Mouse (Mus musculus) gonadal fat pad, adult 2 months (tissue): ENCODE data around the gene Mtap. TPM values are rescaled to one million over a fixed set of nuclear protein-coding genes. Genes with fewer than 3 reads are reported as not detected.

Experiments
- DNase-seq: peaks from one replicate; pipeline ENCODE4 v3.0.0-alpha.2; 2012; ENCODE audit warnings: low read depth
- polyA plus RNA-seq: library from polyadenylated mRNA; depleted of rRNA; stranded (reverse); fragments of >200 nt; gene quantifications from 2 replicates; pipeline ENCODE4 v1.2.3, GENCODE M21; 2012; rRNA removed

Mtap gene
- 7.1 and 9.0 TPM in 2 replicates for polyA plus RNA-seq

DNA sequence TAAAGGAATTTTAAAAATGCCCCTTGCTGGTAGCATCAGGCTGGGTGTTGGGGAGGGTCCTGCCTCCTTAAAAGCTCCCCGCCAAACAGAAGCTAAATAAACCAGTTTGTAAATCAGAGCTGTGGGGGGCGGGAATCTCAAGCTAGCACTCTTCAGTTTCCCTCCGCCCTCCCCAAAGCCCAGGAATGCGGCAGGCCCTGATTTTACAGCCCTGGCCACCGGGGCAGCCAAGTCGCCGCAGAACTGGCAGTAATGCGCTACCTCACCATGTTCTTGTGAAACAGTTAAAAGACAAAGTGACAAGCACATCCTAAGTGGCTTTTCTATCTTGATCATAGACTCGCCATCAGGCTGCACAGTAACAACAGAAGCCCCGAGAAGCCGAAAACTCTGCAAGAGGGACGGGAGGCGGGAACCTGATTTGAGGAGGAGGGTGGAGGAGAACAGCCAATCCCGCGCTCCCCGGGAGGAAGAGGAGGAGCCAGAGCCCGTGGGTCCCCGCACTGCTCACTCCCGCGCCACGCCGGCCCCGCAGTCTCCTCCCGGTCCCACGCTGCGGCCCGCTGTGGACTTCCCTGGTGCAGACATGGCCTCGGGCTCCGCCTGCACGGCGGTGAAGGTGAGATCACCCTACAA, at the start of gene Mtap:
Gene Mtap, plus strand, starts transcription at position 217 of the 636 bp plus-strand sequence.
- DNase-seq = no peak

DNA sequence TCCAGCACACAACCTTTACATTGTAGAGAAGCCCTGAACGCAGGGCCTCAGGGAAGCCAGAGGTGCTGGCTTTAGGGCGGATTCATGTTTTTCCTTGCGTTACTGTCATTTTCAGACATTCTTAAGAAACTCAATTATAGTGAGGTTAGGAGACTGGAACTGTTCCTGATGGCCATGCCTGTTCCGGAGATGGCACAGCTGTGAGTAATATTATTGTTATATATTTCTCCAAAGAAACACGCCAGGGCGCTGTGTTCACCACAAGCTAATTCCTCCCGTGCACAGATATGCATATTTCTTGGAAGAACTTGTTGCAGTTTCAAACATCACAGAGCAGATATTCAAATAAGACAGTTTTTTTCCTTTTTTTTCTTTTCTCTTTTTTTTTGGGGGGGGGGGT, 47.8 kb upstream of the Mtap start:
- DNase-seq = no peak

DNA sequence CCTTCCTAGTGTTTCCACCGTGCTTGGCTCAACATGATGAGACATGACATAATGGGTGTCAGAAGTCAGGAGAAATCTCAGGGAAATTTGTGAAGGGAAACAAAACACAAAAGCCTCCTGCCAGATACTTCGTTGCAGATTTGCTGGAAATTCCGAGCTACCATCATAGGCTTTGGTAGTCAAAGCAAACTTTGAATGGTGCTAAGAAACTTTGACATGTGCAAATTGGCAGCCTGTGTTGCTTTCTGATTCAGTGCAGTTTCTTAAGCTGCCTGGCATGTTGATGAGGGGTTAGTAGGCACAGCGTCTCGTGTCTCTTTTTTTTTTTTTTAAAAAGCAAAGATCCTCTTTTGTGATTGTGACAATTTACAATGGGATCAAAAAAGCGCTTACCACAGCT, 46.7 kb upstream of the Mtap start:
- DNase-seq = no peak

DNA sequence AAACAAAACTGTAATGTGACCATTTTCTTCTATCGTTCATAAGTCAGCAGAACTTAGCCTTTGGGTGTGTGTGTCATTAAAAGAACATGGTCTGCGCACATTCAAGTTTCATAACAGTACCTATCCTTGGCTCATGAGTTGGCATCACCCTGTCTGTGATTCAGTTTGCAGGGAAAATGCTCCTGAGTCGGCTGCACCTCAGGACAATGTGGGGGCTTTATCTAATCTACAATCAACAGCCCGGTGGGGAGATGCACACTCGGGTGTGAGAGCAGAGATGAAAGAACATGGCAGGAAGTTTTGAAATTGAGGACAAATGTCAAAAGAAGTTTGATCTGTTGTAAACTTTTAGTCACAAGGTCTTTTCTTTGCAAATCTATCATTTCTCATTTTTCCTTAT, 44.8 kb upstream of the Mtap start:
- no peak for DNase-seq

DNA sequence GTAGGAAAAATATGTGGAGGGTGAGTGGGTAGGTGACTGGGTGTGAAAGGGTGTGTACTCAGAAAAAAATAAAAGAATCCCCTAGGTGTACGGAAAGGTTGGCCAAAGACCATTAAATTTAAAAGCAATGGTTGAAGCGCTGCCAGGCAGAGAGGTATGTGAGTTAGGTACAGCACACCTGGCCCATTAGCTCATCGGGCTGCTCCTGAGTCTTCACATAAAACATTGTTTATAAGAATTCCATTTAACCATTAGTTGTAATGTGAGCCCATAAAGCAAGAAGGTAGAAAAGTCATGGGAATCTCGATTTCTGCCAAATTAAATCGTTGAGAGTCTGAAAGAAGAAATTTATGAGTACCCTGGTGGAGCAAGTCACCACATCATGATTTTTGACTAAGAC, 42.1 kb upstream of the Mtap start:
- no peak for DNase-seq

DNA sequence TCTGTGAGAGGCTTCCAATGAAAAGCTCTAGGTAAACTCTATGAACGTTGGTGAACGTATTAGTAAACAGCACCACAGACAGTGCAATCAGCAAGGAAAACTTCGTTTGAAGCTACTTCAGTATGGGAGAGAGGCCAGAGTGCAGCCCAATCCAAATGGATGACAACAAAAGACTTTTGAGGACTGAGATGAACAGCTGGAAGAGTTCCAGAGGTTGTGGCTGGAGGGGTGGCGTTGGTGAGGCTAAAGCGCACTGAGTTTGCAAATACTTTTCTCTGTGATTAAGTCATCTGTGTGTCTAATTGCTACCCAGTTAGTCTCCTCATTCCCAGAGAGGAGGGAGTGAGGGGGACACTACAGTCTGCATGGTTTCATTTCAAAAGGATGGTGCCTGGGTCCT, 38.7 kb upstream of the Mtap start:
- DNase-seq = no peak

DNA sequence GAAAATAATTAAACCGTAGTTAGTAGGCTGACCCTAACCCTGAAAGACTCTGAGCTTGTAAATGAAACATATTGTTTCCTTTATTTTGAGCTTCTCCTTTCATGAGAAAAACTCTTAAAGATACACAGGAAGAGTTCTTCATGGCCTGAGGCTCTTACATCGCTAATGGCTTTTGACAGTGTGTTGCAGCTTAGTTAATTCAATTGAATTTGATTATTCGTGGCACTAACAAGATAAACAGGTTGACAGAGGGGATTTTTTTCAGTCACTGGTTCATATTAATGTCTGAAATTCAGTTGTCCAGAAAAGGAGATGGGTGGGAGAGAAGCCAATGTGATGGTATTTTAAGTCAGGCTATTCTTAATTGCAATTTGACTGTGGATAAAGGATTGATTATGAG, 35.6 kb upstream of the Mtap start:
- no peak for DNase-seq

DNA sequence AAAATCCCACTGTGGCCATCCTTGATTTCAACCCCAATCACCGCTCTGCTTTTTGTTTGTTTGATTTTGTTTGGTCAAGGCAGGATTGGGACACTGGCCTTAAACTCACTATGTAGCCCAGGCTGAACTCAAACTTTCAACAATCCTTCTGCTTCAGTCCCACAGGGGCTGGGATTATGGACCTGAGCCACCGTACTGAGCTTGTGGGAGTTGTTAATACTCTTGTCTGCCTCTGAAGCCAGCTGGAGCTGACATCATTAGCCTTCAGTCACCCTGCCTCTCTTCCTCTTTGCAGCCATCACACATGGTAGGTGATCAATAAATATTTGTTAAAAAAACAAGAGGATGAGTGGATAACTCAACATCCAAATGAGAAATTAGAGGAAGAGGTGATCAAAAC, 34.6 kb upstream of the Mtap start:
- DNase-seq = no peak

DNA sequence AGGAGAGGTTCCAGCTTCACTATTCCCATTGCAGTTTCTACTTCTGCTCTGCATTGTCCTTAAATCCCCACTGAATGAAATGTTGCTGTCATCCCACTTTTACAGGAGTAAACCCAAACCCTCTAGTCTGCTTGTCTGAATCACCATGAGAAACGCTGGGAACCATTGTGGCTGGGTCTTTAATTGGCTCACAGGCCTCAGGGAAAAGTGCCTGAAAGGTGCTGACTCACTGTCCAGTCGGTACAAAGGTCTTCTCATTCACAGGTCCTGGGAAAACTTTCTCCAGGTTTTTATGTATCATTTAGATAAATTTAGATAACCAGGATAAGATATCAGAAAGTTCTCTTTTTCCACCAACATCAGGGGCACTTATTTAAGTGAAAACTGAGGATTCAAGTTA, 31.4 kb upstream of the Mtap start:
- no peak for DNase-seq

DNA sequence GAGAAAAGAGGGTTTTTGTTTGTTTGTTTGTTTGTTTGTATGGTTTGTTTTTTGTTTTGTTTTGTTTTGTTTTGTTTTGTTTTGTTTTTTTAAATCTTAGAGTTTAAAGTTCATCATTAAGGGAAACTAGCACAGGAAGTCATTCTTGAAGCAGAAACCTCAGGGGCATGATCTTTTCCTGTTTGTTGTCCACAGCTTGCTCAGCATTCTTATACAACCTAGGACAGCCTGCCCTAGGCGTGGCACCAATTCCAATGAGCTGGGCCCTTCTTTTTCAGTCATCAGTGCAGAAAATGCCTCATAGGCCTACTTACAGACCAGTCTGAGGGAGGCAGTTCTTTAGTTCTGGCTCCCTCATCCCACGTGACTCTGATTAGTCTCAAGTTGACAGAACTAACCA, 30.4 kb upstream of the Mtap start:
- DNase-seq = no peak

DNA sequence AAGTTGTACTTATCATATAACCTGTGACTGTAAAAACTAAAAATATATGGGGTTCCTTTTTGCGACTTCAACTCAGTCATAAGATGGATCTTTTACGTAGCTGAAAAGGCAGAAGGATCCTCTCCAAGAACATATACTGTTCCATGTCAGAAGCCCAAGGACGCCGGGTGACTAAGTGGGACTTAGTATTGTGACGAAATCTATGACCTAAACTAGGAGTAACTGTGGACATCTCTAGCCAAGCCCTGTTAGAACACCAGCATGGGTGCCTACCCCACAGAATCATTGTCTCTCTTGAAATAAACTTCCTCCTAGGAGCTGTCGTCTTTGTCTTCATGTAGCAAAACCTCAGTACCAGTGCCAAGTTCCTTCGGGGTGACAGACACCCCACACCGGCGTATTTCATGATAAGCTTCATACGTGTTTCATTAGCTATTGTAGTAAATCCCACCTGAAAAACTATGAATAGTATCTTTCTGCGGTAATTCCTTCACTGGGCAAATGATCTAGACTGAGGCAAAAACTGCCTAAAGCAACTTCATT, 24.7 kb upstream of the Mtap start:
- DNase-seq = no peak

DNA sequence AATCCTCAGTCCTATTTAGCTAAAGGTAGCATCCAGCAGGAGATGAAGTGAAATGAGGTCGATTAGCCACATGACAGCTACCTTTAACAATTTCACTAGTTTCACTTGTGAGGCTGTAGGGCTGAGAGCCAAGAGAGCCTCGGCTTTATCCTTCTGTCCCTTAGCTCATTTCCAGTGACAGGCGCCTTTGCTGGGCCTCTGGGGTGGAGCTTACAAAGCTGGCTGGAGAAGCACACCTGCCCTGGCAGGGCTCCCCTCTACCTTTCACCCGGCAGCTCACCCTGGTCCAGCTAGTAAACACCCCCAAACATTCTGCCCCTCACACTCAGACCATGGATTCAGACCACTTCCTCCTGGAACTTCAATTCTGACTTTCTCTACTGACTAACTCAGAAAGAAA, 24.1 kb upstream of the Mtap start:
- no peak for DNase-seq

DNA sequence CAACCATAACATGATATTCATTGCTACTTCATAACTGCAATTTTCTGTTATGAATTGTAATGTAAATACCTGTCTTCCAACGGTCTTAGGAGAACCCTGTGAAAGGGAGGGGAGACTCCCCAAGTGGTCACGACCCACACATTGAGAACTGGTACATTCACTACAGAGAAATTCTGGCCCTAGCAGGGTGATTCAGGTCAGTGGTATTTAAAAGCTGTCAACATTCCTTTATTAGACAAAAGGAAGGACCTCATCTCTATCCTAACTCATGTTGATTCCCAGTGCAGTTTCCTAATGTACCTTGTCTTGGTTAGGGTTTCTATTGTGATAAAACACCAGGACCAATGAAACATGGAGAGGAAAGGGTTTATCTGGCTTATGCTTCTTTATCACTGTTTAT, 20.9 kb upstream of the Mtap start:
- no peak for DNase-seq

DNA sequence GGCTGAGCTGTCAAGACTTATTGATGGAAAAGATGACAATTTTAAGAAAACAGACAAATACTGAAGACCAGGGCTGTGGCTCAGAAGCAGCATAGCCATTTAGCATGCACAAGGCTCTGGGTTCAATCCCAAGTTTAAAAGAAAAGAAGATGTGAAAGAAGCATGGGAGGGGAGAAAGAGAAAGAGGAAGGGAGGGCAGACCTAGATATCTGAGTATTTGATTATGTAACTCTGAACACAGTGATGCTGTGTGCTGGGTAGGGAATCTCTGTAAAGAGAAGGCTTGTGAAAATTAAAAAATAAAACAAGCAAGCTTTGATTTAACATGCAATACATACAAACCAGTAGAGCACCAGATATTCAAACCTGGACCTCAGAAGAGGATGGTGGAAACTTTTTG, 17.0 kb upstream of the Mtap start:
- DNase-seq = no peak

DNA sequence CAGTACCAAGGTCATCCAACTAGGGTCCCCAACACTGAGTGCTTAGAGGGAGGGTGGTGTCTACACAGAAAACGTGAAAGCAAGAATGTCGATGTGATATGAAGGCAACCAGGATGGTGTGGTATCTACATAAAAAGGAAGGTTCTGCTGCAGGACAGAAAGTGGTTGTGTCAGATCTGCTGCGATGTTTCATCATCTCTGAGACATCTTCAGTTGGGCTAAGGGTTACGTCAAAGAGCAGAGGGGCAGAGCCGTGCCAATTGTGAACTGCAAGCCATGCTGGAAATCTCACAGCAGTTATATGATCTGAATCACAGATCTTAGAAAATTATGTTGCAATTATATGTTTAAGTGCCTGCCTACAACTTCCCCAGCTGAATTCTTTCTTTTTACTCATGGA, 16.6 kb upstream of the Mtap start:
- DNase-seq = no peak

DNA sequence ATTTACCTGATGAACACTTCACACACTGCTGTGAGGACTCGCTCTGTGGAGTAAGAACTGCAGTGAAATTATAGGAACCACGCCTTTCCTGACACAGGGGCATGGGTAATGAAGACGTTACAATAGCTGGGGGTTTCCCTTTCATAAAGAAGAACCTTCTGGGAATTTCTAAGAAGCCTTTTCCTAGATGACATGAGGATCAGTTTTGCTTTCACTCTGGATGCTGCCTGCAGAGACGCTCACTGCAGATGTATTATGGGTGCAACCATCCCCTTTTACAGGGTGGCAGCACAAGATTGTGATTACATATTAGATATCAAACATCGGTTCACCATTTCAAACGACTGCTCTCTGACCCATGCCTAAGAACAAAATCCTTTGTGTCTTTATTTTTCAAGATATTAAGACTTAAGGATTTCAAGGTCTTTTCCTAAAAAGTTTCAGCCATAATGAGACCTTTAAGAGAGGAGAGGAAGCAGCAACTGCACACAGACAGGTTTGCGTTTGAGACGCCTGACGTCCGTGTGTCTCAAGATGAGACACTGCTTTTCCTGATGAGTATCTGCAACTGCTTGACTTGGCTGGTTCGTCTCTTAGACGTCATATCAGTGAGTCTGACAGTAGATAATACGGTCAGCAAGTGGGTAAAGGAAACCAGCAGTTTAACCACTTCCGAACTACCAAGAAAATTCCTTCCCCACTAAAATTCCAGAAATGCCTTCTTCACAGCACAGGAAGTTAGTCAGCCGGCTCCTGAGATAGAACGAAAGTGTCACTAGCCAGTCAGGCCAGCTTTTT, 13.3 kb upstream of the Mtap start:
- DNase-seq = no peak

DNA sequence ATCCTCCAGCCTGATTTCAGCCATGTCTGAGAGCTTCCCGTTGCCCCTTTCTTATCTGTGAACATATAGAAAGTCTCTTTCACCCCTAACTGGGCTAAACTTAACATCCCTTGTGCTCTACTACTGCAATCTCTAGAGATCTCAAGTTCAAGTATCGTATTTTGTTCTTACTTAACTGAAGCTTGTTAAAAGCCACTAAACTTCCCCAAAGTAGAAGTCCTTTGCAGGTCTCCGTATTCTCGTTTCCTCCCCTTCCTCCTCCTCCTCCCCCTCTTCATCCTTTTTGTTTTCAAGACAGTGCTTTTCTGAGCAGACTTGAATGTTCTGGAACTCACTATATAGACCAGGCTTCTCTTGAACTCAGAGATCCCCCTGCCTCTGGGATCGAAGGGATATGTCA, 9.2 kb upstream of the Mtap start:
- DNase-seq = no peak

DNA sequence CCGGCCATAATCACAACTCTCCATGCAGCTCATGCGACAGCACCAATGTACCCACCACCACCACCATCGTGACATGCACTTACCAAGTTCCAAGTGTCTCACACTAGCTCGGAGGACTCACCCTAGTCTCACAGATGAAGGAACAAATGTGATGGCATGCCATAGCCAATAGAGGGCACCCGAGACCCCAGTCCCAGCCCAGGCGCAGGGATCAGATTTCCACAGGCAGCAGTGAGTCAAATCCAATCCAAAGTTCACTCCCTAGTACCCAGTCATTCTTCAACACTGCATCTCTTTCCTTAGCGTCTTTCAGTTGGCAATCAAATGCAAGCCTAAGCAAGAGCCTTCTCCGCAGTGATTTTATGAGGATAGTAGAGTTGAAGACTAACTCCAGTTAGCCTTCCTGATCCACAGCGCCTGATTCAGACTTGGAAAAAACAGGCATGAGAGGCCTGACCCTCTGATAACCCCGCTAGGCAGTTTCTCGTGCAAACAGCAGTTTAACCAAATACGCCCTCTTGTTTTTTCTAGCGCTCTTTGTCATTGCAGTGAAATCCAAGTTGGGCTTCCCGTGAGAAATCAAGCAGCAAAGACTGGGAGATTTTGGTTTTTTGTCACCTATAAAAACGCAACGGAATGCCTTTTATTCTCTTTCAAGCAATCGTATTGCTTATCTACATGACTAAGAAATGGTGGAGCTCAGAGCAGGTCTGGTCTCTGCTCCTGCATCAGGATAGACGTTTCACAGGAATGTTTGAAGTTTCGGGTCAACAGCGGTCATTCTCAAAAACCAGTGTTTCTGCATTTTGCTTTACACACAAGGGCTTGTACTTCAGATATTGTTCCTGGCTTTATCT, 8.6 kb upstream of the Mtap start:
- no peak for DNase-seq

DNA sequence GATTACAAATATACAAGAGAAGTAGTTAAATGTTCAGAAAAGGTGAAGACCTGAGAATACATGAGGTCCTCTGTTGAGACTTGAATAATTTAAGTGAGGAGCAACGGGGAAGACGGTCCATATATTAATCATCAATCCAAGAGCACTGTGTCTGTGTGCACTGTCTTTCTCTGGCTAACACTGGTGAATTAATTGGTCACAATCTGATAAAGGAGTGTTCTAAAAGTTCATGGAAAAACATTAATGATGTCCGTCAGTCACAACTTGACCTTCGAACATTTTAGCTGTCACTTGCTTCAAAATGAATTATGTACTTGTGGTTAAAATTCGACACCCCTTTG, 8.0 kb upstream of the Mtap start:
- no peak for DNase-seq

DNA sequence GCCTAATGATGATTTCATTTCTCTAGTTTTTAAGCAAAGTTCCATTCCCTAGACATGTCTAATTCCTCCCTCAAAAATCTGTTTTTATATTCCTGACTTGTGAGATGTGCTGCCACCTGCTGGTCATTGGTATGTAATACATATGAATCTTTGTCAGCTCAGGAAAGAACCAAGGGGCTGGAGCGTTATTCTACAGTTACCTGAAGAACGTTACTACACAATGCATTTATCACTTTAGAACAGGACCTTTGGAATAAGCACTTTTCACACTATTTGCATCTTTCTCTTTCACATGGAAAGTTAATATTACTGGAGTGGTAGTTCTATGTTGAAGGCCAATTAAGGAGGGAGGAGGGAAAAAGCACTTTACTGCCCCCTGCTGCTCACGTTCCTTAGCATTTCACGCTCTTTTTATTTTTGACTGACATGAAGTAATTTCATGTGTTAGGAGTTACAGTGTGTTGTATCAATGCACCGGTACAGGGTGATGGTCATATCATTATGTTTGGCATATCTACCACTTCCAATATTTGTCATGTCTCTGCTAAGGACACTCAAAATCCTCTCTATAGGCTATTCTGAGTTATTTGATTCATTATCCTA, 7.5 kb upstream of the Mtap start:
- DNase-seq = no peak

DNA sequence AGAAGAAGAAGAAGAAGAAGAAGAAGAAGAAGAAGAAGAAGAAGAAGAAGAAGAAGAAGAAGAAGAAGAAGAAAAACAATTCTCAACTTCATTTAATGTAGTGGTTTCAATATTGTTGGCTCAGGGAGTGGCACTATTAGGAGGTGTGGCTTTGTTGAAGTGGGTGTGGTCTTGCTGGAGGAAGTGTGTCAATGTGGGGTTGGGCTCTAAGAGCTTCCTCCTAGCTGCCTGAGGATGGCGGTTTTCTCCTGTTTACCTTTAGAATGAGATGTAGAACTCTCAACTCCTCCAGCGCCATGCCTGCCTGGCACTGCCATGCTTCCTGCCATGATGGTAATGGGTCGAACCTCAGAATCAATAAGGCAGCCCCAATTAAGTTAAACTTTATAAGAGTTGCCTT, 5.1 kb upstream of the Mtap start:
- DNase-seq = no peak

DNA sequence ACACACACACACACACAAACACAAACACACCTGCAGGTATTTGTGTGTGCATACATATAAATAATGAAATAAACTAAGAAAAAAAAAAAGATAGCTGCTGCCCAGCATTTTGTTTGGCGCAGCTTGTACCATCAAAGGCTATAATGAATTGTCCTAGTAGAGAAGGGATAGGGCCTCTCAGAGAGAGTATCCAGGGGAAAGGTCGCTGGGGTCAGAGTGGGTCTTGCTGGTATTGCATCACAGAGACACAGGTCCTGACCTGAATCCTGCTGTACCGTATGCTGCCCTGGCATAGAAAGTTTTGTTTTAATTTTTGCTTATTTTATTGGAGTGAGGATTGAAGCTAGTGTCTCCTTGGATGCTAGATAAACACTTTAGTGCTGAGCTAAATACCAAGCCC, 566 bp upstream of the Mtap start:
- no peak for DNase-seq
